Mouse (Mus musculus) liver, adult (tissue): Measurements from ENCODE around the gene Ppp1r13l.

ENCODE experiments used
- GATA4 ChIP-seq: IDR thresholded peaks from 2 replicates; pipeline ENCODE4 v1.6.1; 2014; ENCODE audit warnings: mild to moderate bottlenecking, low read length; ENCODE audit not compliant: insufficient replicate concordance

Ppp1r13l gene

DNA sequence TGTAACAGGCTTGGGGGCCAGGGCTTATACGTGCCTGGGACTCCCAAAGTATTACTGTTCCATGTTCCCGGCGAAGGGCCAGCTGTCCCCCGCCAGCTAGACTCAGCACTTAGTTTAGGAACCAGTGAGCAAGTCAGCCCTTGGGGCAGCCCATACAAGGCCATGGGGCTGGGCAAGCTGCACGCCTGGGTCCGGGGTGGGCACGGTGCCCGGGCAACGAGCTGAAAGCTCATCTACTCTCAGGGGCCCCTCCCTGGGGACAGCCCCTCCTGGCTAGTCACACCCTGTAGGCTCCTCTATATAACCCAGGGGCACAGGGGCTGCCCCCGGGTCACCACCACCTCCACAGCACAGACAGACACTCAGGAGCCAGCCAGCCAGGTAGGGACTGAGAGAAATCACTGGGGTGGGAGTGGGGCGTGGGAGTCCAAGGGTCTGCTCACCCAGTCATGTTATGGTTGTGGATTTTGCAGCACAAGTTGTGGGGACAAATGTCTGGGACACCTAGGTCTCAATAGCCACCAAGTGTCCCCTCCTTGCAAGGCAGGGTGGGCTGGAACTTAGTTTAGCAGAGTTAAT is 51.3 kb downstream of the Ppp1r13l start:
- TF ChIP-seq GATA4: no peak

GRCm38 (mm10) chr7:19411783-19412182 is 52.2 kb downstream of the Ppp1r13l start:
- TF ChIP-seq GATA4: no peak

GRCm38 (mm10) chr7:19413525-19413924 is 54.0 kb downstream of the Ppp1r13l start:
- no peak for TF ChIP-seq GATA4

- TF ChIP-seq GATA4: no peak
Observed at GRCm38 (mm10) chr7:19416590-19416989, 57.0 kb downstream of the Ppp1r13l start.

- TF ChIP-seq GATA4: no peak
Observed at GRCm38 (mm10) chr7:19420121-19420520, 60.6 kb downstream of the Ppp1r13l start.

- no peak for TF ChIP-seq GATA4
Observed at GRCm38 (mm10) chr7:19420821-19421636, 61.5 kb downstream of the Ppp1r13l start.

DNA sequence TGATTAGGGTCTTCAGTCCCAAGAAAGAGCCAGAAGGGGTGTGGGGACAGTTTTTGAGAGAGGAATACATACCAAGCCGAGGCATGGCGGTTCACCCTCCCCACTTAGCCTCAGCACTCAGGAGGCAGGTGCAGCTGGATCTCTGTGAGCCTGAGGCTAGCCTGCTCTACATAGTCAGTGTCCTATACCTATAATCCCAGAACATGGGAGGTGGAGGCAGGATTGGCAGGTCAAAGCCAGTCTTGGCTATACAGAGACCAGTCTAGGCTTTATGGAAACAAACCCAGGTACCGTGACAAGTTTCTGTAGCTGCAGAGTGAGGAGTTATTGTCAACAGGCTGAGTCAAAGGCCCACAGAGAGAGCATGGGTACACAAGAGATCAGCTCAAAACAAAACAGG is 63.5 kb downstream of the Ppp1r13l start:
- TF ChIP-seq GATA4: no peak

GRCm38 (mm10) chr7:19424051-19424450 is 64.5 kb downstream of the Ppp1r13l start:
- TF ChIP-seq GATA4: no peak

DNA sequence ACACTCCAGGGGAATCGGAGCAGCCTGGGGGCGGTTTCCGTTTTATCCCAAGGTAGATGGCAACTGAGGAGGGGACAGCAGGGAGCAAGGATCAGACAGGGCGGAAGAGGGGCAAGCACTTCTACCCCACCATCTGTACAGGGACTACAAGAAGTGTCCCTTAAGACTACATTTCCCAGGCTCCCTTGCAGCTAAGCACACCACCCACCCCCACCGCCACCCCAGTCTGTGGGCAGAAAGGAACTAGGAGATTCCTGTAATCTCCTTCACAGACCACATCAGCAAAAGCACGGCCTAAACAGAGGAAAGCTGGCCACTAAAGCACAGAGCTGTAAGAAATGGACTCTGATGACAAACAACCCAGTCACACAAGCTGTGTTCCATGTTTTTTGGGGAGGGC is 66.8 kb downstream of the Ppp1r13l start:
- TF ChIP-seq GATA4: no peak

GRCm38 (mm10) chr7:19426888-19427287 is 67.3 kb downstream of the Ppp1r13l start:
- no peak for TF ChIP-seq GATA4
